8 mouse cellular contexts compared by ENCODE assay signal in genomic region chr7:16816078-16816474, GRCm38 (mm10). TPM values are rescaled to one million over a fixed set of nuclear protein-coding genes. Genes with fewer than 3 reads are reported as not detected.
DNase-seq lines count a peak whose midpoint lies in the region; ATAC-seq and TF ChIP-seq lines count a peak whose summit lies in the region.

No protein-coding gene starts in this region.

- TF ChIP-seq EP300 in ES-Bruce4 (IDR thresholded peaks at IDR 0.05; ENCODE audit: insufficient read depth, low read depth, low read length): no peak
- no peak for TF ChIP-seq EP300 in liver, postnatal 0 days (IDR thresholded peaks at IDR 0.05; ENCODE audit: low read depth)

- H3K9me3 ChIP-seq in ES-Bruce4 (replicated peaks; ENCODE audit: control insufficient read depth, insufficient read depth, low read length, poor library complexity, severe bottlenecking): no peaks in the 10 kb centered on the region
- no peaks in the 10 kb centered on the region for H3K9me3 ChIP-seq in heart, embryonic 14.5 days (ENCODE audit: control insufficient read depth, low read length)
- no peaks in the 10 kb centered on the region for H3K9me3 ChIP-seq in liver, postnatal 0 days (ENCODE audit: low read length)
- no peaks in the 10 kb centered on the region for H3K9me3 ChIP-seq in neural tube, embryonic 15.5 days (replicated peaks)

- H3K4me1 ChIP-seq in ES-Bruce4 (ENCODE audit: control insufficient read depth, insufficient read depth, low read length): no peaks in the 10 kb centered on the region
- H3K4me1 ChIP-seq in heart, embryonic 14.5 days (ENCODE audit: control insufficient read depth in 2 of 2, insufficient read depth in 2 of 2, low read length in 2 of 2): peaks cover 23 to 53% of the 10 kb centered on the region in 2 experiments
- peaks cover 46% of the 10 kb centered on the region for H3K4me1 ChIP-seq in liver, postnatal 0 days (ENCODE audit: insufficient read depth)
- H3K4me1 ChIP-seq in neural tube, embryonic 15.5 days: peaks cover 86% of the 10 kb centered on the region

- ATAC-seq in erythroid progenitor cell, adult 5-6 weeks (replicated peaks; ENCODE audit: low FRiP score, poor library complexity, severe bottlenecking): peak; percentile 45; the same call in 1 of the 2 replicates
- peak; percentile 80 for ATAC-seq in heart, embryonic 14.5 days (ENCODE audit: insufficient number of reproducible peaks, insufficient read depth, low FRiP score, low read depth)
- ATAC-seq in liver, postnatal 0 days: peak; percentile 88
- ATAC-seq in neural tube, embryonic 15.5 days (ENCODE audit: low FRiP score): peak; percentile 73

- under 1% methylated on average over 48 of the region's 55 CpGs for WGBS in heart, embryonic 14.5 days
- WGBS in liver, postnatal 0 days (ENCODE audit: insufficient replicate concordance): 7% methylated on average over 26 of the region's 55 CpGs
- under 1% methylated on average over 46 of the region's 55 CpGs for WGBS in neural tube, embryonic 15.5 days

- H3K9ac ChIP-seq in ES-Bruce4 (ENCODE audit: low read depth, poor library complexity, severe bottlenecking): peak overlapping the region; percentile 96
- peak overlapping the region; percentile 100 for H3K9ac ChIP-seq in heart, embryonic 14.5 days (ENCODE audit: low read length)
- peak overlapping the region; percentile 98 for H3K9ac ChIP-seq in liver, postnatal 0 days (replicated peaks)
- peak overlapping the region; percentile 99 for H3K9ac ChIP-seq in neural tube, embryonic 15.5 days (replicated peaks)

- TF ChIP-seq CTCF in ES-Bruce4 (IDR thresholded peaks at IDR 0.05; ENCODE audit: low read depth, low read length): no peak
- no peak for TF ChIP-seq CTCF in liver, postnatal 0 days (IDR thresholded peaks at IDR 0.05; ENCODE audit: low read depth)

- H3K4me3 ChIP-seq in ES-Bruce4 (ENCODE audit: low read depth, low read length): peak overlapping the region; percentile 70
- H3K4me3 ChIP-seq in heart, embryonic 14.5 days (ENCODE audit: control insufficient read depth in 1 of 2, insufficient read depth in 1 of 2, low read depth in 1 of 2, low read length in 2 of 2): peak overlapping the region; percentile 91 to 98
- H3K4me3 ChIP-seq in liver, postnatal 0 days (ENCODE audit: low read depth, low read length): peak overlapping the region; percentile 98
- peak overlapping the region; percentile 98 for H3K4me3 ChIP-seq in neural tube, embryonic 15.5 days (replicated peaks)

- no peak overlapping the region for H3K27ac ChIP-seq in ES-Bruce4 (ENCODE audit: insufficient read depth, low read length)
- peak overlapping the region; percentile 76 to 94 for H3K27ac ChIP-seq in heart, embryonic 14.5 days (replicated peaks in 1 of 2; ENCODE audit: control insufficient read depth in 1 of 2, insufficient read depth in 1 of 2, low read depth in 2 of 2, low read length in 2 of 2)
- peak overlapping the region; percentile 92 for H3K27ac ChIP-seq in liver, postnatal 0 days (ENCODE audit: low read depth)
- peak overlapping the region; percentile 99 for H3K27ac ChIP-seq in neural tube, embryonic 15.5 days (replicated peaks)

- DNase-seq in c-Kit-negative CD71-positive TER-119-positive erythroid progenitor cells, embryonic 14.5 days (ENCODE audit: low read depth, low spot score): peak; percentile 57
- DNase-seq in kidney, postnatal 14 days: peak; percentile 91
- DNase-seq in liver, postnatal 0 days: peak; percentile 86
- peak; percentile 70 to 73 for DNase-seq in thymus, adult 18-20 months

- TF ChIP-seq POLR2A in ES-Bruce4 (IDR thresholded peaks at IDR 0.05; ENCODE audit: insufficient read depth, low read length): no peak

- H3K36me3 ChIP-seq in ES-Bruce4 (ENCODE audit: control insufficient read depth, insufficient read depth, low read length, poor library complexity, severe bottlenecking): no peaks in the 10 kb centered on the region
- H3K36me3 ChIP-seq in heart, embryonic 14.5 days (ENCODE audit: control insufficient read depth, insufficient read depth, low read length): peaks cover 26% of the 10 kb centered on the region
- H3K36me3 ChIP-seq in liver, postnatal 0 days (replicated peaks; ENCODE audit: insufficient read depth, low read length): no peaks in the 10 kb centered on the region; the same call in 1 of the 2 replicates
- H3K36me3 ChIP-seq in neural tube, embryonic 15.5 days: no peaks in the 10 kb centered on the region

- H3K4me2 ChIP-seq in heart, embryonic 14.5 days (ENCODE audit: low read length): peak overlapping the region; percentile 95
- H3K4me2 ChIP-seq in liver, postnatal 0 days (ENCODE audit: low read depth, low read length): peak overlapping the region; percentile 97
- H3K4me2 ChIP-seq in neural tube, embryonic 15.5 days: peak overlapping the region; percentile 69

- H3K27me3 ChIP-seq in ES-Bruce4 (ENCODE audit: control insufficient read depth, insufficient read depth, low read length, poor library complexity, severe bottlenecking): no peaks in the 10 kb centered on the region
- H3K27me3 ChIP-seq in heart, embryonic 14.5 days (ENCODE audit: control insufficient read depth, insufficient read depth, low read length): peaks cover 9% of the 10 kb centered on the region
- H3K27me3 ChIP-seq in liver, postnatal 0 days (ENCODE audit: insufficient read depth, low read length): no peaks in the 10 kb centered on the region
- no peaks in the 10 kb centered on the region for H3K27me3 ChIP-seq in neural tube, embryonic 15.5 days (replicated peaks)

RNA-seq across cellular contexts. Expression of gene Strn4, which starts 0.4 kb away (rescaled TPM):
- polyA plus RNA-seq in ES-Bruce4 (2011; ENCODE audit: insufficient read depth, insufficient read length, low read depth, missing spikeins): 53.5 and 55.5 TPM in 2 replicates
- total RNA-seq in erythroid progenitor cell, adult 5-6 weeks (2015; ENCODE audit: low replicate concordance): 75.0 and 87.2 TPM in 2 replicates
- total RNA-seq in erythroid progenitor cell, adult 5-6 weeks (2017; ENCODE audit: low replicate concordance): 76.9 and 128 TPM in 2 replicates
- polyA plus RNA-seq in heart, embryonic 14.5 days (2014; fragmentation: Nextera tagmentation; extraction: Ambion mirVana): 90.9 and 91.4 TPM in 2 replicates
- polyA plus RNA-seq in liver, postnatal 0 days (2015; fragmentation: Nextera tagmentation; extraction: Ambion mirVana): 15.9 and 18.4 TPM in 2 replicates
- 139 and 156 TPM in 2 replicates for polyA plus RNA-seq in neural tube, embryonic 15.5 days (2015; fragmentation: Nextera tagmentation; extraction: Ambion mirVana)

RNA-seq across cellular contexts. Expression of gene Fkrp, which starts 0.5 kb away (rescaled TPM):
- 14.7 and 17.4 TPM in 2 replicates for polyA plus RNA-seq in ES-Bruce4 (2011; ENCODE audit: insufficient read depth, insufficient read length, low read depth, missing spikeins)
- total RNA-seq in erythroid progenitor cell, adult 5-6 weeks (2015; ENCODE audit: low replicate concordance): 6.5 and 7.5 TPM in 2 replicates
- total RNA-seq in erythroid progenitor cell, adult 5-6 weeks (2017; ENCODE audit: low replicate concordance): 4.9 and 19.6 TPM in 2 replicates
- 30.3 and 30.9 TPM in 2 replicates for polyA plus RNA-seq in heart, embryonic 14.5 days (2014; fragmentation: Nextera tagmentation; extraction: Ambion mirVana)
- polyA plus RNA-seq in liver, postnatal 0 days (2015; fragmentation: Nextera tagmentation; extraction: Ambion mirVana): 7.4 and 8.7 TPM in 2 replicates
- 48.4 and 50.4 TPM in 2 replicates for polyA plus RNA-seq in neural tube, embryonic 15.5 days (2015; fragmentation: Nextera tagmentation; extraction: Ambion mirVana)

RNA-seq across cellular contexts. Expression of gene Prkd2, which starts 26.6 kb away (rescaled TPM):
- polyA plus RNA-seq in ES-Bruce4 (2011; ENCODE audit: insufficient read depth, insufficient read length, low read depth, missing spikeins): 18.4 and 18.5 TPM in 2 replicates
- 8.3 and 18.4 TPM in 2 replicates for total RNA-seq in erythroid progenitor cell, adult 5-6 weeks (2015; ENCODE audit: low replicate concordance)
- 3.8 and 4.9 TPM in 2 replicates for total RNA-seq in erythroid progenitor cell, adult 5-6 weeks (2017; ENCODE audit: low replicate concordance)
- 11.2 and 12.5 TPM in 2 replicates for polyA plus RNA-seq in heart, embryonic 14.5 days (2014; fragmentation: Nextera tagmentation; extraction: Ambion mirVana)
- polyA plus RNA-seq in liver, postnatal 0 days (2015; fragmentation: Nextera tagmentation; extraction: Ambion mirVana): 4.3 and 5.0 TPM in 2 replicates
- polyA plus RNA-seq in neural tube, embryonic 15.5 days (2015; fragmentation: Nextera tagmentation; extraction: Ambion mirVana): 5.0 and 8.4 TPM in 2 replicates

RNA-seq across cellular contexts. Expression of gene Slc1a5, which starts 34.9 kb away (rescaled TPM):
- polyA plus RNA-seq in ES-Bruce4 (2011; ENCODE audit: insufficient read depth, insufficient read length, low read depth, missing spikeins): 101 and 108 TPM in 2 replicates
- 596 and 609 TPM in 2 replicates for total RNA-seq in erythroid progenitor cell, adult 5-6 weeks (2015; ENCODE audit: low replicate concordance)
- 412 and 455 TPM in 2 replicates for total RNA-seq in erythroid progenitor cell, adult 5-6 weeks (2017; ENCODE audit: low replicate concordance)
- polyA plus RNA-seq in heart, embryonic 14.5 days (2014; fragmentation: Nextera tagmentation; extraction: Ambion mirVana): 27.7 and 30.3 TPM in 2 replicates
- polyA plus RNA-seq in liver, postnatal 0 days (2015; fragmentation: Nextera tagmentation; extraction: Ambion mirVana): 43.9 and 44.8 TPM in 2 replicates
- polyA plus RNA-seq in neural tube, embryonic 15.5 days (2015; fragmentation: Nextera tagmentation; extraction: Ambion mirVana): 8.7 and 20.5 TPM in 2 replicates

RNA-seq across cellular contexts. Expression of gene Dact3, which starts 59.0 kb away (rescaled TPM):
- 19.2 and 20.8 TPM in 2 replicates for polyA plus RNA-seq in ES-Bruce4 (2011; ENCODE audit: insufficient read depth, insufficient read length, low read depth, missing spikeins)
- not detected in 2 replicates for total RNA-seq in erythroid progenitor cell, adult 5-6 weeks (2015; ENCODE audit: low replicate concordance)
- total RNA-seq in erythroid progenitor cell, adult 5-6 weeks (2017; ENCODE audit: low replicate concordance): not detected in 2 replicates
- 13.2 and 13.8 TPM in 2 replicates for polyA plus RNA-seq in heart, embryonic 14.5 days (2014; fragmentation: Nextera tagmentation; extraction: Ambion mirVana)
- 0.09 TPM in 2 replicates for polyA plus RNA-seq in liver, postnatal 0 days (2015; fragmentation: Nextera tagmentation; extraction: Ambion mirVana)
- 3.7 and 4.8 TPM in 2 replicates for polyA plus RNA-seq in neural tube, embryonic 15.5 days (2015; fragmentation: Nextera tagmentation; extraction: Ambion mirVana)
